25 mouse cellular contexts compared by ENCODE assay signal in genomic region chr12:99993146-99993890, GRCm38 (mm10). TPM values are rescaled to one million over a fixed set of nuclear protein-coding genes. Genes with fewer than 3 reads are reported as not detected.
DNase-seq lines count a peak whose midpoint lies in the region; ATAC-seq and TF ChIP-seq lines count a peak whose summit lies in the region.
"Had no signal": no experiment of that assay in that cellular context is flagged by ENCODE, and none has a peak within 500 bp of the region (broad histone marks: within the 10 kb centered on the region; RNA-seq: fewer than 3 reads in every experiment).

No protein-coding gene starts in this region.

- H3K4me3 ChIP-seq in heart, embryonic 12.5 days, result no peak overlapping the region
- H3K4me3 ChIP-seq in liver, adult 2 months (ENCODE audit: insufficient read depth, low read depth, low read length), result no peak overlapping the region
- no peak overlapping the region for H3K4me3 ChIP-seq in liver, postnatal 0 days (ENCODE audit: low read depth, low read length)
- no peak overlapping the region for H3K4me3 ChIP-seq in forebrain, embryonic 12.5 days (replicated peaks)
- H3K4me3 ChIP-seq: erythroblast, embryonic 14.5 days; hindbrain, embryonic 12.5 days; liver, embryonic 13.5 days had no signal

- no peaks in the 10 kb centered on the region for H3K36me3 ChIP-seq in heart, embryonic 12.5 days
- H3K36me3 ChIP-seq in liver, adult 2 months (ENCODE audit: control insufficient read depth, insufficient read depth, low read length), result no peaks in the 10 kb centered on the region
- no peaks in the 10 kb centered on the region for H3K36me3 ChIP-seq in liver, postnatal 0 days (replicated peaks; ENCODE audit: insufficient read depth, low read length)
- no peaks in the 10 kb centered on the region for H3K36me3 ChIP-seq in splenic B cell, adult 2 months (ENCODE audit: control insufficient read depth, insufficient read depth, low read length, poor library complexity, severe bottlenecking)
- H3K36me3 ChIP-seq in forebrain, embryonic 12.5 days (replicated peaks), result no peaks in the 10 kb centered on the region
- H3K36me3 ChIP-seq: hindbrain, embryonic 12.5 days; liver, embryonic 13.5 days had no signal

- H3K27me3 ChIP-seq in heart, embryonic 12.5 days (replicated peaks), result no peaks in the 10 kb centered on the region
- H3K27me3 ChIP-seq in liver, adult 2 months (ENCODE audit: control insufficient read depth, insufficient read depth, low read length), result no peaks in the 10 kb centered on the region
- H3K27me3 ChIP-seq in liver, postnatal 0 days (ENCODE audit: insufficient read depth, low read length), result no peaks in the 10 kb centered on the region
- H3K27me3 ChIP-seq in splenic B cell, adult 2 months (ENCODE audit: control insufficient read depth, insufficient read depth, low read length, poor library complexity, severe bottlenecking), result no peaks in the 10 kb centered on the region
- H3K27me3 ChIP-seq in forebrain, embryonic 12.5 days, result no peaks in the 10 kb centered on the region
- H3K27me3 ChIP-seq: hindbrain, embryonic 12.5 days; liver, embryonic 13.5 days had no signal

- no peak overlapping the region for H3K4me2 ChIP-seq in heart, embryonic 12.5 days
- no peak overlapping the region for H3K4me2 ChIP-seq in liver, postnatal 0 days (ENCODE audit: low read depth, low read length)
- H3K4me2 ChIP-seq in forebrain, embryonic 12.5 days, result no peak overlapping the region
- H3K4me2 ChIP-seq: hindbrain, embryonic 12.5 days; liver, embryonic 13.5 days had no signal

- H3K27ac ChIP-seq in heart, embryonic 12.5 days (ENCODE audit: poor library complexity, severe bottlenecking), result no peak overlapping the region
- no peak overlapping the region for H3K27ac ChIP-seq in liver, adult 2 months (replicated peaks; ENCODE audit: insufficient read depth, low read depth, low read length)
- no peak overlapping the region for H3K27ac ChIP-seq in liver, postnatal 0 days (ENCODE audit: low read depth)
- H3K27ac ChIP-seq in forebrain, embryonic 12.5 days, result no peak overlapping the region
- H3K27ac ChIP-seq: hindbrain, embryonic 12.5 days; kidney, postnatal 0 days; liver, embryonic 13.5 days had no signal

- DNase-seq in gastrocnemius, postnatal 25 days, result peak; percentile 7
- no peak for DNase-seq in gastrocnemius, postnatal 4 days (ENCODE audit: low spot score in 2 of 2)
- peak; percentile 3 for DNase-seq in heart, postnatal 25 days (ENCODE audit: low spot score)
- DNase-seq in liver, adult 2 months (ENCODE audit: extremely low read depth, low read depth, low spot score), result peak; percentile 14
- DNase-seq in liver, postnatal 0 days, result no peak
- peak; percentile 25 for DNase-seq in splenic B cell, adult 2 months (ENCODE audit: low read depth, low spot score)
- DNase-seq: adrenal gland, postnatal 25 days; cerebellum, adult 2 months; kidney, adult 8-10 months; kidney, postnatal 4 days; left cerebral cortex, postnatal 4 days; liver, embryonic 13.5 days; lung, adult 2 months; lung, postnatal 10 days; midbrain, embryonic 14.5 days; right cerebral cortex, postnatal 25 days; thymus, adult 18-20 months; thymus, postnatal 25 days had no signal

- no peak for TF ChIP-seq CTCF in liver, adult 2 months (IDR thresholded peaks at IDR 0.05; ENCODE audit: low read depth, low read length)
- no peak for TF ChIP-seq CTCF in liver, postnatal 0 days (IDR thresholded peaks at IDR 0.05; ENCODE audit: low read depth)

- TF ChIP-seq POLR2A in liver, adult 2 months (IDR thresholded peaks at IDR 0.05; ENCODE audit: extremely low read depth, insufficient read depth, low read length), result no peak

- intact Hi-C loops in heart, postnatal 25 days (cut with DNase I), result no loop called here

- no peak overlapping the region for H3K9ac ChIP-seq in heart, embryonic 12.5 days
- no peak overlapping the region for H3K9ac ChIP-seq in liver, adult 2 months (ENCODE audit: low read depth, low read length)
- H3K9ac ChIP-seq in liver, postnatal 0 days (replicated peaks), result no peak overlapping the region
- H3K9ac ChIP-seq in forebrain, embryonic 12.5 days, result no peak overlapping the region
- H3K9ac ChIP-seq: hindbrain, embryonic 12.5 days; liver, embryonic 13.5 days had no signal

- H3K9me3 ChIP-seq in heart, embryonic 12.5 days (replicated peaks), result peaks cover 4% of the 10 kb centered on the region
- H3K9me3 ChIP-seq in liver, postnatal 0 days (ENCODE audit: low read length), result 0 out of 2 replicates have a peak, but pooled peaks cover 3% of the 10 kb centered on the region
- 0 out of 2 replicates have a peak, but pooled peaks cover 5% of the 10 kb centered on the region for H3K9me3 ChIP-seq in forebrain, embryonic 12.5 days

- WGBS in heart, embryonic 12.5 days, result 72% methylated on average over 10 of the region's 10 CpGs
- WGBS in liver, adult 2 months, result 79% methylated on average over 10 of the region's 10 CpGs
- WGBS in liver, postnatal 0 days (ENCODE audit: insufficient replicate concordance), result 76% methylated on average over 10 of the region's 10 CpGs
- 75% methylated on average over 10 of the region's 10 CpGs for WGBS in forebrain, embryonic 12.5 days

- H3K4me1 ChIP-seq in heart, embryonic 12.5 days (replicated peaks), result no peaks in the 10 kb centered on the region
- H3K4me1 ChIP-seq in liver, adult 2 months (ENCODE audit: control insufficient read depth, insufficient read depth, low read length), result no peaks in the 10 kb centered on the region
- H3K4me1 ChIP-seq in liver, postnatal 0 days (ENCODE audit: insufficient read depth), result no peaks in the 10 kb centered on the region
- no peaks in the 10 kb centered on the region for H3K4me1 ChIP-seq in forebrain, embryonic 12.5 days
- H3K4me1 ChIP-seq: liver, embryonic 13.5 days had no signal

- TF ChIP-seq EP300 in liver, postnatal 0 days (IDR thresholded peaks at IDR 0.05; ENCODE audit: low read depth), result no peak

- no peak for ATAC-seq in heart, embryonic 12.5 days (ENCODE audit: insufficient number of reproducible peaks, low FRiP score)
- ATAC-seq in liver, postnatal 0 days, result no peak
- ATAC-seq in forebrain, embryonic 12.5 days (ENCODE audit: low FRiP score), result no peak
- ATAC-seq: CD4-positive, CD25-positive, alpha-beta regulatory T cell, adult 4 months; intestine, embryonic 16.5 days had no signal

- no peaks in the 10 kb centered on the region for H3K79me2 ChIP-seq in liver, adult 2 months (ENCODE audit: control insufficient read depth, insufficient read depth, low read length)

RNA-seq across cellular contexts. Expression of gene Kcnk13, which starts 29.0 kb away (rescaled TPM):
- under 1 TPM; 0.10 to 0.38 TPM for total RNA-seq in gastrocnemius, postnatal 25 days (2021)
- 1 to 10 TPM; 4.3 to 4.7 TPM for total RNA-seq in gastrocnemius, postnatal 4 days (2021)
- under 1 TPM; 0.22 to 0.36 TPM for total RNA-seq in heart, postnatal 25 days (2021)
- polyA plus RNA-seq in heart, embryonic 12.5 days (2016; fragmentation: Nextera tagmentation; extraction: Ambion mirVana), result 0.12 and 0.27 TPM in 2 replicates
- 0.34 and 0.65 TPM in 2 replicates for total RNA-seq in liver, adult 2 months (2014; rRNA removed)
- 0.22 and 0.23 TPM in 2 replicates for polyA plus RNA-seq in liver, adult 2 months (2012; rRNA removed)
- polyA plus RNA-seq in liver, postnatal 0 days (2015; fragmentation: Nextera tagmentation; extraction: Ambion mirVana), result 1.3 TPM in 2 replicates
- polyA plus RNA-seq in forebrain, embryonic 12.5 days (2016; fragmentation: Nextera tagmentation; extraction: Ambion mirVana), result 0.31 and 0.42 TPM in 2 replicates
- polyA plus RNA-seq: CD4-positive, CD25-positive, alpha-beta regulatory T cell, adult 4 months; erythroblast, embryonic 14.5 days had no signal

Comparison
In these comparisons a context has a peak if more than half of its experiments do, and no peak if none do; other contexts are left out.
1. DNase-seq: peak in gastrocnemius, postnatal 25 days (single experiment), heart, postnatal 25 days (single experiment), liver, adult 2 months (single experiment) and splenic B cell, adult 2 months (single experiment); none in gastrocnemius, postnatal 4 days (0 of 2) and liver, postnatal 0 days (single experiment).